Mouse (Mus musculus) hindbrain, embryonic 11.5 days (tissue): ENCODE results near the gene Clk3. TPM values are rescaled to one million over a fixed set of nuclear protein-coding genes. Genes with fewer than 3 reads are reported as not detected.

Experiments used
- ATAC-seq: fragments of 200-750 bp; cut with Nextera tagmentation; 2 replicates; pipeline ENCODE4 v1.8.0; 2017; ENCODE audit warnings: mild to moderate bottlenecking, moderate TSS enrichment, moderate library complexity; ENCODE audit not compliant: low FRiP score
- DNase-seq: peaks from one replicate; pipeline ENCODE4 v3.0.0-alpha.2; 2015; ENCODE audit warnings: low spot score
- H3K27ac ChIP-seq: fragments of 300-500 bp; sonication (generic); 2 replicates; pipeline ENCODE4 v1.5.1; 2014; ENCODE audit warnings: mild to moderate bottlenecking, low read depth, low read length
- H3K27me3 ChIP-seq: fragments of 300-500 bp; sonication (generic); 2 replicates; pipeline ENCODE4 v1.6.1; 2014; ENCODE audit warnings: mild to moderate bottlenecking, low read length, moderate library complexity, mixed read lengths; ENCODE audit not compliant: control insufficient read depth, insufficient read depth
- H3K36me3 ChIP-seq: fragments of 300-500 bp; sonication (generic); 2 replicates; pipeline ENCODE4 v1.6.1; 2014; ENCODE audit warnings: mild to moderate bottlenecking, low read length, moderate library complexity, mixed read lengths; ENCODE audit not compliant: control insufficient read depth, insufficient read depth
- H3K4me1 ChIP-seq: fragments of 300-500 bp; sonication (generic); replicated peaks from 2 replicates; pipeline ENCODE4 v1.6.1; 2014; ENCODE audit warnings: low read length, mixed read lengths; ENCODE audit not compliant: control insufficient read depth, insufficient read depth
- H3K4me2 ChIP-seq: fragments of 300-500 bp; sonication (generic); replicated peaks from 2 replicates; pipeline ENCODE4 v1.6.1; 2014; ENCODE audit warnings: mild to moderate bottlenecking, low read depth, low read length
- H3K4me3 ChIP-seq: fragments of 300-500 bp; sonication (generic); 2 replicates; pipeline ENCODE4 v1.5.1; 2014; ENCODE audit warnings: low read depth, low read length
- H3K9ac ChIP-seq: fragments of 300-500 bp; sonication (generic); 2 replicates; pipeline ENCODE4 v1.6.1; 2014; ENCODE audit warnings: low read depth, low read length
- H3K9me3 ChIP-seq: fragments of 300-500 bp; sonication (generic); 2 replicates; pipeline ENCODE4 v1.6.1; 2016; ENCODE audit warnings: low read length; ENCODE audit not compliant: control insufficient read depth
- WGBS: fragments of 180-500 bp; shearing (Covaris S2); extraction: QIAGEN DNeasy Blood & Tissue Kit; methylation state at CpG from one replicate; pipeline ENCODE4 v1.1.7; 2014; 5-methylcytosine and 5-hydroxymethylcytosine counted together
- polyA plus RNA-seq: library from polyadenylated mRNA; unstranded; fragments of >200 nt; fragmentation: Nextera tagmentation; extraction: Ambion mirVana; gene quantifications from 2 replicates; pipeline ENCODE4 v1.2.1, GENCODE M21; 2014

Clk3 gene
- polyA plus RNA-seq, 1 experiment from 2014 or later, result 91.4 TPM

- 1% methylated on average over 41 of the region's 45 CpGs for WGBS
- Histone ChIP-seq H3K4me2 (peak overlapping the region; percentile 97), H3K36me3 (peaks cover 3% of the 10 kb centered on the region; the same call in 1 of the 2 replicates), H3K4me3 (peak overlapping the region; percentile 63), H3K27me3 (no peaks in the 10 kb centered on the region), H3K9ac (peak overlapping the region; percentile 99), H3K27ac (peak overlapping the region; percentile 98), H3K9me3 (no peaks in the 10 kb centered on the region), H3K4me1 (peaks cover 20% of the 10 kb centered on the region)
- ATAC-seq (peak; percentile 93), DNase-seq (peak; percentile 95)
These were observed 691 bp downstream of the Clk3 start for GRCm38 (mm10) chr9:57764974-57765363.

- ATAC-seq (peak; percentile 71), DNase-seq (no peak)
- Histone ChIP-seq H3K4me1 (peaks cover 20% of the 10 kb centered on the region), H3K4me2 (peak overlapping the region; percentile 97), H3K9ac (peak overlapping the region; percentile 99), H3K4me3 (peak overlapping the region; percentile 63), H3K27me3 (no peaks in the 10 kb centered on the region), H3K36me3 (peaks cover 3% of the 10 kb centered on the region; the same call in 1 of the 2 replicates), H3K27ac (peak overlapping the region; percentile 98), H3K9me3 (no peaks in the 10 kb centered on the region)
- 1% methylated on average over 53 of the region's 57 CpGs for WGBS
These were observed 1.3 kb downstream of the Clk3 start for GRCm38 (mm10) chr9:57764147-57764973.

- WGBS, result 71% methylated on average over 6 of the region's 6 CpGs
- peaks cover 3% of the 10 kb centered on the region for H3K36me3 ChIP-seq
- no peak overlapping the region for H3K9ac ChIP-seq
- peak overlapping the region; percentile 97; the same call in 1 of the 2 replicates for H3K4me2 ChIP-seq
- peaks cover 20% of the 10 kb centered on the region for H3K4me1 ChIP-seq
- DNase-seq, result peak; percentile 42
- H3K4me3 ChIP-seq, result no peak overlapping the region; the same call in 1 of the 2 replicates
- no peaks in the 10 kb centered on the region for H3K27me3 ChIP-seq
- no peaks in the 10 kb centered on the region for H3K9me3 ChIP-seq
- H3K27ac ChIP-seq, result no peak overlapping the region
- no peak for ATAC-seq
These were observed 3.1 kb downstream of the Clk3 start for GRCm38 (mm10) chr9:57762563-57762991.

- no peak for DNase-seq
- ATAC-seq, result no peak
- Histone ChIP-seq H3K27ac (no peak overlapping the region), H3K4me1 (peaks cover 20% of the 10 kb centered on the region), H3K27me3 (no peaks in the 10 kb centered on the region), H3K9ac (no peak overlapping the region), H3K36me3 (peaks cover 3% of the 10 kb centered on the region), H3K9me3 (no peaks in the 10 kb centered on the region), H3K4me3 (no peak overlapping the region), H3K4me2 (no peak overlapping the region)
- 93% methylated on average over 13 of the region's 13 CpGs for WGBS
These were observed 3.8 kb downstream of the Clk3 start for GRCm38 (mm10) chr9:57761563-57762551.

GRCm38 (mm10) chr9:57760416-57761146, 5.1 kb downstream of the Clk3 start:
- H3K4me3 ChIP-seq, result no peak overlapping the region
- H3K36me3 ChIP-seq, result peaks cover 3% of the 10 kb centered on the region
- WGBS, result 96% methylated on average over 24 of the region's 24 CpGs
- no peaks in the 10 kb centered on the region for H3K9me3 ChIP-seq
- no peaks in the 10 kb centered on the region for H3K27me3 ChIP-seq
- peaks cover 13% of the 10 kb centered on the region for H3K4me1 ChIP-seq
- no peak overlapping the region for H3K9ac ChIP-seq
- H3K27ac ChIP-seq, result no peak overlapping the region
- no peak overlapping the region for H3K4me2 ChIP-seq
- DNase-seq (no peak), ATAC-seq (no peak)

- ATAC-seq, result no peak
- peaks cover 10% of the 10 kb centered on the region for H3K36me3 ChIP-seq
- peaks cover 13% of the 10 kb centered on the region for H3K4me1 ChIP-seq
- H3K4me3 ChIP-seq, result no peak overlapping the region
- peak; percentile 73 for DNase-seq
- H3K4me2 ChIP-seq, result no peak overlapping the region
- no peak overlapping the region for H3K9ac ChIP-seq
- 32% methylated on average over 6 of the region's 6 CpGs for WGBS
- H3K27ac ChIP-seq, result no peak overlapping the region
- H3K27me3 ChIP-seq, result no peaks in the 10 kb centered on the region
- no peaks in the 10 kb centered on the region for H3K9me3 ChIP-seq
These were observed 6.4 kb downstream of the Clk3 start for GRCm38 (mm10) chr9:57759289-57759688.

- no peak overlapping the region for H3K4me2 ChIP-seq
- no peak overlapping the region for H3K27ac ChIP-seq
- peaks cover 9% of the 10 kb centered on the region for H3K4me1 ChIP-seq
- H3K4me3 ChIP-seq, result no peak overlapping the region
- H3K36me3 ChIP-seq, result peaks cover 15% of the 10 kb centered on the region
- no peaks in the 10 kb centered on the region for H3K9me3 ChIP-seq
- DNase-seq (no peak), ATAC-seq (no peak)
- H3K9ac ChIP-seq, result no peak overlapping the region
- WGBS, result 91% methylated on average over 22 of the region's 22 CpGs
- H3K27me3 ChIP-seq, result no peaks in the 10 kb centered on the region
These were observed 7.1 kb downstream of the Clk3 start for GRCm38 (mm10) chr9:57758528-57758927.

GRCm38 (mm10) chr9:57757578-57757977, 8.1 kb downstream of the Clk3 start:
- Histone ChIP-seq H3K27me3 (no peaks in the 10 kb centered on the region), H3K27ac (no peak overlapping the region), H3K9me3 (no peaks in the 10 kb centered on the region), H3K4me3 (no peak overlapping the region), H3K36me3 (peaks cover 18% of the 10 kb centered on the region), H3K9ac (no peak overlapping the region), H3K4me2 (no peak overlapping the region), H3K4me1 (no peaks in the 10 kb centered on the region; the same call in 1 of the 2 replicates)
- ATAC-seq (no peak), DNase-seq (no peak)
- WGBS, result 84% methylated on average over 3 of the region's 3 CpGs
